Mouse (Mus musculus) midbrain, embryonic 13.5 days (tissue): ENCODE results near the gene Smg6. TPM values are rescaled to one million over a fixed set of nuclear protein-coding genes. Genes with fewer than 3 reads are reported as not detected.

Source experiments
- ATAC-seq: fragments of 200-750 bp; cut with Nextera tagmentation; 2 replicates; pipeline ENCODE4 v1.8.0; 2017; ENCODE audit warnings: mild to moderate bottlenecking, moderate TSS enrichment, moderate library complexity
- H3K27ac ChIP-seq: fragments of 300-500 bp; sonication (generic); 2 replicates; pipeline ENCODE4 v1.5.1; 2015; ENCODE audit warnings: inconsistent platforms, mild to moderate bottlenecking, moderate library complexity
- H3K27me3 ChIP-seq: fragments of 300-500 bp; sonication (generic); 2 replicates; pipeline ENCODE4 v1.6.1; 2015; ENCODE audit warnings: mild to moderate bottlenecking, inconsistent platforms
- H3K36me3 ChIP-seq: fragments of 300-500 bp; sonication (generic); 2 replicates; pipeline ENCODE4 v1.6.1; 2015; ENCODE audit warnings: mild to moderate bottlenecking, inconsistent platforms
- H3K4me1 ChIP-seq: fragments of 300-500 bp; sonication (generic); replicated peaks from 2 replicates; pipeline ENCODE4 v1.6.1; 2015; ENCODE audit warnings: inconsistent platforms
- H3K4me2 ChIP-seq: fragments of 300-500 bp; sonication (generic); replicated peaks from 2 replicates; pipeline ENCODE4 v1.6.1; 2015; ENCODE audit warnings: moderate library complexity, mild to moderate bottlenecking, inconsistent platforms
- H3K4me3 ChIP-seq: fragments of 300-500 bp; sonication (generic); replicated peaks from 2 replicates; pipeline ENCODE4 v1.5.1; 2015; ENCODE audit warnings: mild to moderate bottlenecking, inconsistent platforms
- H3K9ac ChIP-seq: fragments of 300-500 bp; sonication (generic); replicated peaks from 2 replicates; pipeline ENCODE4 v1.6.1; 2015; ENCODE audit warnings: mild to moderate bottlenecking, inconsistent platforms
- H3K9me3 ChIP-seq: fragments of 300-500 bp; sonication (generic); 2 replicates; pipeline ENCODE4 v1.6.1; 2016; ENCODE audit warnings: mild to moderate bottlenecking, inconsistent platforms
- WGBS: fragments of 180-500 bp; shearing (Covaris S2); methylation state at CpG from one replicate; pipeline ENCODE4 v1.1.7; 2015; 5-methylcytosine and 5-hydroxymethylcytosine counted together
- polyA plus RNA-seq: library from polyadenylated mRNA; unstranded; fragments of >200 nt; fragmentation: Nextera tagmentation; extraction: Ambion mirVana; gene quantifications from 2 replicates; pipeline ENCODE4 v1.2.1, GENCODE M21; 2015

The Smg6 gene
- polyA plus RNA-seq, 1 experiment from 2014 or later = 21.0 TPM

DNA sequence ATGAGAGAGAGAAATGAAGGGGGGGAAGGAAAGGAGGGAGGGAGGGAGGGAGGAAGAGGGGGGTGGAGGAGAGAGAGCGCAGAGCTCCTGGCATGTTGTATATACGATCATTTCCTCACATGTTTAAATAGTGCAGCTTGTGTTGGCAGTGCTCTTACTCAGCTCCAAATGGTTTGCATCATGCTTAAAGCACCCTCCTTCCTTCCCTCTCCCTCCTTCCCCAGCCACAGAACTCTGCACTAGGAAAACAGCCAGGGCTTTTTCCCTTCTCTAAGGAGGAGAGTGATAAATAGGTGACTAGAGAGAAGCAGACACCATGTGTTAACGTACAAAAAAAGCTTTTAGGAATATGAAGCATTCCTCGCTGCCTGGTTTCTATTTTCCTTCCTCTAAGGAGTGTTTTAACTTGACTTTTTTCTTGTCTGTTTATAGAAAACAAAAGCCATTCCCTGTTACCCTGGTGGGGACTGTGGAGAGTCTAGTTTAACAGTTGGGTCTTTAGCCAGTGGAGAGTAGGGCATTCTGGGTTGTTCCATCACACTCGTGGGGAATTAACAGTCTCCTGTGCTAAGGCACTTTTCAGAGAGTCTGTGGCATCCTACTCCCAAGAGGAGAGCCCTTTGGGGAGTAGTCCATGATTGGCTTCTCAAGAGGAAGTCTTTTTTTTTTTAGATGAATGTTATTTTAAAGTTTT lies 128.7 kb downstream of the Smg6 start:
- H3K9me3 ChIP-seq = no peaks in the 10 kb centered on the region
- no peaks in the 10 kb centered on the region for H3K27me3 ChIP-seq
- no peak overlapping the region for H3K4me3 ChIP-seq
- ATAC-seq = no peak
- WGBS = 81% methylated on average over 5 of the region's 5 CpGs
- no peak overlapping the region for H3K4me2 ChIP-seq
- no peaks in the 10 kb centered on the region for H3K4me1 ChIP-seq
- H3K36me3 ChIP-seq = peaks cover 46% of the 10 kb centered on the region
- no peak overlapping the region for H3K9ac ChIP-seq
- H3K27ac ChIP-seq = no peak overlapping the region

DNA sequence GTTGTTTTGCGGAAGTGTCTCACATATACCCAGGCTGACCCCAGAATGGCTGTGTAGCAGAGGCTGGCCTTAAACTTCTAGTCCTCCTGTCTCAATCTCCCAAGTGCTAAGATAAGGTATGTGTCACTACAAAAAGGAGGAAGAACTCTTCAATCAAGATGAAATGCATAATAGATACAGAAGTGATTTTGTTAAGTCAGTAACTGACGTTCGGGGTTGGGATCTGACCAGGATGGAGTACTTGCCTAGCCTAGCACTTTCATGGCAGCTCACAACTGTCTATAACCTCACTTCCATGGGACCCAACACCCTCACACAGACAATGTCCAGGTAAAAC lies 129.2 kb downstream of the Smg6 start:
- Histone ChIP-seq H3K9ac (no peak overlapping the region), H3K9me3 (no peaks in the 10 kb centered on the region), H3K36me3 (peaks cover 46% of the 10 kb centered on the region), H3K27ac (no peak overlapping the region), H3K27me3 (no peaks in the 10 kb centered on the region), H3K4me2 (no peak overlapping the region), H3K4me1 (no peaks in the 10 kb centered on the region), H3K4me3 (no peak overlapping the region)
- ATAC-seq = no peak
- WGBS = 93% methylated on average over 3 of the region's 3 CpGs

DNA sequence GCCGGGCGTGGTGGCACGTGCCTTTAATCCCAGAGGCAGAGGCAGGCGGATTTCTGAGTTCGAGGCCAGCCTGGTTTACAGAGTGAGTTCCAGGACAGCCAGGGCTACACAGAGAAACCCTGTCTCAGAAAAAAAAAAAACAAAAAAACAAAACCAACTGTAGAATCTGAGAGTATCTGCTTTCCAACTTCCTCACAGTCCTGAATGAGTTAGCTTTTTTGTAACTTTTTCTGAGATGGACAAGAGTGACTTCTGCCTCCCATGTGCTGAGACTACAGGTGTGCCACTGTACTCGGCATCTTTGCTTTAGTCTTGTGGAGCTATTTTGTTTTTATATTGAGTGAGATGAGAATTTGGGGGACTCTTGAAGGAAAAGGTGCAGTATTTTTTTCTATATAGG lies 137.0 kb downstream of the Smg6 start:
- H3K36me3 ChIP-seq = 0 out of 2 replicates have a peak, but pooled peaks cover 13% of the 10 kb centered on the region
- no peak overlapping the region for H3K4me3 ChIP-seq
- no peaks in the 10 kb centered on the region for H3K9me3 ChIP-seq
- H3K4me2 ChIP-seq = no peak overlapping the region
- H3K27me3 ChIP-seq = no peaks in the 10 kb centered on the region
- 92% methylated on average over 6 of the region's 6 CpGs for WGBS
- no peak for ATAC-seq
- no peak overlapping the region for H3K9ac ChIP-seq
- H3K27ac ChIP-seq = no peak overlapping the region
- no peaks in the 10 kb centered on the region for H3K4me1 ChIP-seq

DNA sequence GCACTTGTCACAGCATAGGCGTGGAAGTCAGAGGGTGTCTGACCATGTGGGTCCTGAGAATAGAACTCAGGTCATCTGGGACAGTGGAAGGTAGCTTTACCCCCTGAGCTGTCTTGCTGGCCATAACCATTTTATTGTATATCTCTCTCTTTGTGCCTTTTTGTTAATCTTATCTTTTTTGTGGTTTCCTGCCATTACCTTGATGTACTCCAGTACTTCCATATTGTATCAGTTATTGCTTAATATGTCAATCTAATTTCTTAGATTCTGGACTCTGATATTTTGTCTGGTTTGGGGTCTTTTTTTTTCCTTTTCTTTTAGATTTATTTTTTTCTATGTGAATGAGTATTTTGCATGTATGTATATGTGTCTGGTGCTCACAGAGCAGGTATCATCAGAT lies 138.6 kb downstream of the Smg6 start:
- no peak overlapping the region for H3K4me3 ChIP-seq
- H3K9ac ChIP-seq = no peak overlapping the region
- ATAC-seq = no peak
- H3K4me2 ChIP-seq = no peak overlapping the region
- H3K27ac ChIP-seq = no peak overlapping the region
- H3K4me1 ChIP-seq = no peaks in the 10 kb centered on the region
- H3K36me3 ChIP-seq = 0 out of 2 replicates have a peak, but pooled peaks cover 5% of the 10 kb centered on the region
- 97% methylated on average over 1 of the region's 1 CpGs for WGBS
- no peaks in the 10 kb centered on the region for H3K9me3 ChIP-seq
- H3K27me3 ChIP-seq = no peaks in the 10 kb centered on the region

DNA sequence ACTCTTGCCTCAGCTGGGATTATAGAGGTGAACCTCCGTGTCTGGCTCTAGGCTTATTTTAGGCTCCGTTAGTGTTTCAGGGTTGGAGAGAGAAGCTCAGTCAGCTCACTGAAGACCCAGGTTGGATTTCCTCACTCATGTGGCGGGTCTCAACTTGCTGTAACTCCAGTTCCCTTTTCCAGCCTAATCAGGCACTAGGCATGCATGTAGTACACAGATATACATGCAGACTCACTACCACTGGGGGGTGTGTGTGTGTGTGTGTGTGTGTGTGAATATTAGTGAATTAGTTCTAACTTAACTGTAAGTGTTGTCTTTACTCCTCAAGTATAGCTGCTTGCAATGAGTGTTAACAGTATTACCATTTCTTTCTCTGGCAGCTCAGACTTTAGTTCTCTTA lies 145.7 kb downstream of the Smg6 start:
- H3K4me1 ChIP-seq = no peaks in the 10 kb centered on the region
- no peak overlapping the region for H3K4me2 ChIP-seq
- no peak overlapping the region for H3K4me3 ChIP-seq
- H3K27ac ChIP-seq = no peak overlapping the region
- no peaks in the 10 kb centered on the region for H3K36me3 ChIP-seq
- no peak for ATAC-seq
- 89% methylated on average over 3 of the region's 3 CpGs for WGBS
- no peaks in the 10 kb centered on the region for H3K9me3 ChIP-seq
- H3K9ac ChIP-seq = no peak overlapping the region
- H3K27me3 ChIP-seq = no peaks in the 10 kb centered on the region

DNA sequence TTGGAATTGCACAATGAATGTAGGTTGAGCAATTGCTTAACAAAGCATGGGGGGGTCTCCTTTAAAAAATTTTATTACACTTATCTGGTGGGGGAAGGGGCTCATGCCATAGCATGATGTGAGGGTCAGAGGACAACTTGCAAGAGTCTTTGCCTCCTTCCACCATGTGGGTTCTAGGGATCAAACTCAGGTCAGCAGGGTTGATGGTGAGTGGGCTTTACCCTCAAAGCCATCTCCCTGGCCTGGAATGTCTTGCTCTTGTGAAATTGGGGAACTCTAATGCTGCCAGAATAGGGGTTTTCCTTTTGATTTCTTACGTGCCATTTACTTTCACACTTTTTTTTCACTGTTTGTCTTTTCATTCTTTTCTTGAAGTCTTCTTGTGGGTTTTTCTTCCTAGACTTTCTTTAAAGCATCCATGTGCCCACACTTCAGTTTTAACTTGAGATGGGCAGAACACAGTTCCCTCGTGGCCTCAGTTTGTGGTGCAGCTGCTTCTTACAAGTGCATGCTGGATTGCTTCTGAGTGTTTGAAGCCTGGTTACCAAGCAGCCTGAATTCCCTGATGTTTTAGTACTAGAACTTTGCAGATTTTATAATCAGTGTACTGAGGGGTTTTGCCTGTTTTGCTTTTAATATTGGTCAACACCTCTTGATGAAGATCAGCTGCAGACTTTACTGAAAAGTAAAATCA lies 147.5 kb downstream of the Smg6 start:
- no peaks in the 10 kb centered on the region for H3K36me3 ChIP-seq
- H3K9ac ChIP-seq = no peak overlapping the region
- H3K27ac ChIP-seq = no peak overlapping the region
- H3K4me3 ChIP-seq = no peak overlapping the region
- no peaks in the 10 kb centered on the region for H3K9me3 ChIP-seq
- no peaks in the 10 kb centered on the region for H3K4me1 ChIP-seq
- 78% methylated on average over 2 of the region's 2 CpGs for WGBS
- no peak overlapping the region for H3K4me2 ChIP-seq
- no peak for ATAC-seq
- H3K27me3 ChIP-seq = no peaks in the 10 kb centered on the region

DNA sequence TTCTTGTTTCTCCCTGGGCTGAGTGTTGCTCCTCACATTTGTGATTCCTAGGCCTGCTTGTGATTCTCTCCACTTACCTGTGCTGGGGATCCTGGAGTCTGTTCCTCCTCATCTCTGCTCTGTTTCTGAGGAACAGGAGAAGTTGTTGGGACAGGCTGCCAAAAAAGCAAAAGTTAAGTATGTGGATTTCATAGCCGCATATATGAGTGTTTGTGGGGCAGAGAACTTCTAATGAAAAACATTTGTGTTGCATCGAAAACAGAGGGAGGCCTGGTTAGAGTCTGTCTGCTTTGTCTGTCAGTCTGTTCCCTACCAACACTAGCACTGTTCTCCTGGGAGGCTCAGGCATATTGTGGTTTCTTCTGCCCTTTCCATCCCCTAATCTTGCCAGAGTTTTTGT lies 148.1 kb downstream of the Smg6 start:
- no peak for ATAC-seq
- H3K27me3 ChIP-seq = no peaks in the 10 kb centered on the region
- no peak overlapping the region for H3K27ac ChIP-seq
- H3K4me2 ChIP-seq = no peak overlapping the region
- no peaks in the 10 kb centered on the region for H3K4me1 ChIP-seq
- H3K9ac ChIP-seq = no peak overlapping the region
- H3K36me3 ChIP-seq = peaks cover 1% of the 10 kb centered on the region; the same call in 1 of the 2 replicates
- WGBS = 92% methylated on average over 2 of the region's 2 CpGs
- no peaks in the 10 kb centered on the region for H3K9me3 ChIP-seq
- H3K4me3 ChIP-seq = no peak overlapping the region

DNA sequence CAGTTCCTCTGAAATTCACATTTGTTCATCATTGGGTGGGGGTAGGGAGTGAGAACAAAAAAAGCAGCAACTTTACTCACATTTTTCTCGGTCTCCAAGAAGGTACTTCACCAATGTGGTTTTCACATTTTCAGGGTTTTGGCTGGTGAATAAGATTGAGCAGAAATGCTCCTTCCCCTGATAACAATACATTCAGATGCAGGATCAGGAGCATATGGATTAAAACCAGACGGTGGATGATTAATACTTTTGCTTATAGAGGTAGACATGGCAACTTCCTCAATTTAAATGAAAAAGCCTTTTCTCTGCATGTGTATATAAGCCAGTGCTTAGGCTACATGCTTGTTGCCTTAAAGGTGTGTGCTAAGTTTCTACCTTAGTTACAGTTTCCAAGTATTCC lies 148.9 kb downstream of the Smg6 start:
- no peak overlapping the region for H3K9ac ChIP-seq
- no peak overlapping the region for H3K4me3 ChIP-seq
- H3K27ac ChIP-seq = no peak overlapping the region
- WGBS = 72% methylated on average over 2 of the region's 2 CpGs
- peaks cover 7% of the 10 kb centered on the region; the same call in 1 of the 2 replicates for H3K36me3 ChIP-seq
- H3K4me2 ChIP-seq = no peak overlapping the region
- no peaks in the 10 kb centered on the region for H3K4me1 ChIP-seq
- H3K27me3 ChIP-seq = no peaks in the 10 kb centered on the region
- ATAC-seq = no peak
- H3K9me3 ChIP-seq = no peaks in the 10 kb centered on the region

DNA sequence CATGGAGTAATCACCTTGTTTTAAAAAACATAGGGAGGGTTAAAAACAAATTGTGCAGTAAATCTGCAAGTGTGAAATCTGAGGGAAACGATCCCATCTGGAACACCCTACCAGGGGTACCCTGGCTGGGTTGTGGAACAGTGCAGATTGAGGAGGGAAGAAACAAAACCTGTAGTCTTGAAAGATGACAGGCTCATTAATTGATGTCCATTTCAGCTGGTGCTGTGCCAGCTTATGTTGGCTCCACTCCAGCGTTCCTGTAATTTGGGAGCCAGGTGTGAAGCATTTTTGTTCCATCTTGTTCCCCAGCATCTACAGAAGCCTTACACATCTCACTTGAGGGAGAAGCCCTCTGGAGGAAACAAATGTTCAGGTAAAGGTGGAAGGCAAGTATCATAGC lies 153.0 kb downstream of the Smg6 start:
- Histone ChIP-seq H3K4me2 (no peak overlapping the region), H3K9ac (no peak overlapping the region), H3K4me1 (no peaks in the 10 kb centered on the region), H3K27me3 (no peaks in the 10 kb centered on the region), H3K9me3 (no peaks in the 10 kb centered on the region), H3K27ac (no peak overlapping the region), H3K4me3 (no peak overlapping the region), H3K36me3 (peaks cover 16% of the 10 kb centered on the region)
- ATAC-seq = no peak
- 91% methylated on average over 2 of the region's 2 CpGs for WGBS

DNA sequence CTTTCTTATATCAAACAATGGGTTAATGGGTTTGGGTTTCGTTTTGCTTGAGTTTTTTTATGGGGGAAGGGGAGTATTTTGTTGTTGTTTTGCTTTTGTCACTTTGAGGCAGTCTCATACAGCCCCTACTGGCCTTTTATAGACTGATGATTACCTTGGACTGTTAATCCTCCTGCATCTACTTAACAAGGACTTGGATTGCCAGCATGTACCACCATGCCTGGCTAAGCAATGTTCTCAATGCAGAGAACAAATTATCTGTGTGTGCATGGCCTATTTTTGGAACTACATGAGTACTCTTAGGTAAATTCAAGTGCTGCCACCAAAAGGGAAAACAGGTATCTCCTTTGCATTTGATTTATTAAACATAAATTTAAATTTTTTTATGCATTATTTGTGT lies 157.4 kb downstream of the Smg6 start:
- H3K4me1 ChIP-seq = no peaks in the 10 kb centered on the region
- no peak overlapping the region for H3K4me2 ChIP-seq
- no peak overlapping the region for H3K9ac ChIP-seq
- ATAC-seq = no peak
- no peak overlapping the region for H3K27ac ChIP-seq
- H3K4me3 ChIP-seq = no peak overlapping the region
- no peaks in the 10 kb centered on the region for H3K9me3 ChIP-seq
- 74% methylated on average over 1 of the region's 1 CpGs for WGBS
- no peaks in the 10 kb centered on the region for H3K27me3 ChIP-seq
- H3K36me3 ChIP-seq = peaks cover 19% of the 10 kb centered on the region

DNA sequence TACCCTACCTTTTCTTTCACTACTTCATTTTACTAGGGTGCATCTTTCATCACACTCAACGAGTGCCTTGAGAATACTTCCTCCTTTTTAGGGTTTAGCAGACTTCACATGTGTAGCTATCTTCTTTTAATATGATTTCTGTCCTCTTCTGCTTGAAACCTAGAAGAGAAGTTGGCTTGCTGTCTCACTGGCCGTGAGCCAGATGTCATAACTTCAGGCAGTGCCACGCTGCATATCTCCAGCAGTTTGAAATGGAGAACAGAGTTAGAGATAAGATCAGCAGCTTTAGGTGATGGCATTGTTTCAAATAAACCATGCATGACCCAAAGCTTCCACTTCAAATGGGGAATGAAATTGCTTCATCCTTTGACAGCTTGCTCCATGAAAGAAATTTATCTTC lies 166.5 kb downstream of the Smg6 start:
- H3K9me3 ChIP-seq = no peaks in the 10 kb centered on the region
- H3K27ac ChIP-seq = no peak overlapping the region
- H3K4me2 ChIP-seq = no peak overlapping the region
- H3K36me3 ChIP-seq = no peaks in the 10 kb centered on the region
- 86% methylated on average over 3 of the region's 3 CpGs for WGBS
- H3K9ac ChIP-seq = no peak overlapping the region
- no peaks in the 10 kb centered on the region for H3K27me3 ChIP-seq
- no peak overlapping the region for H3K4me3 ChIP-seq
- ATAC-seq = no peak
- no peaks in the 10 kb centered on the region for H3K4me1 ChIP-seq

DNA sequence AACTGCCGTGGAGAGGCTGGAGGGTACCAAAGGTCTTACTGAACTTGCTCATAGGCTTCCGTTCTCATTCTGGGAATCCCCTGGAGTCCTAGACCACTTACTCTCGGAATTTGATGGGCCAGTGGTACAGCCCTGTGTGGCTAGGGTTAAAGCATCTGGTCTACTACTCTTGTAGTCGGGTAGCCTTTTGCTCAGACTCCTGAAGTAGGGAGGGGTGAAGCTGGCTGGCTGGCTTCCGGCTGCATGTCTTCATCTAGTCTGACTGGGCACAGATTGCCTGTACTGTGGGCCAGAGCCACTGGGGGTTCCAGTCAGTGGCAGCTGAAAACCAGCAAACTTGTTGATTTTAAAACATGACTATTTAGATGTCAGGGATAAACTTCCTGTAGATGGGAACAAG lies 167.0 kb downstream of the Smg6 start:
- no peak overlapping the region for H3K4me2 ChIP-seq
- no peak overlapping the region for H3K27ac ChIP-seq
- no peak for ATAC-seq

DNA sequence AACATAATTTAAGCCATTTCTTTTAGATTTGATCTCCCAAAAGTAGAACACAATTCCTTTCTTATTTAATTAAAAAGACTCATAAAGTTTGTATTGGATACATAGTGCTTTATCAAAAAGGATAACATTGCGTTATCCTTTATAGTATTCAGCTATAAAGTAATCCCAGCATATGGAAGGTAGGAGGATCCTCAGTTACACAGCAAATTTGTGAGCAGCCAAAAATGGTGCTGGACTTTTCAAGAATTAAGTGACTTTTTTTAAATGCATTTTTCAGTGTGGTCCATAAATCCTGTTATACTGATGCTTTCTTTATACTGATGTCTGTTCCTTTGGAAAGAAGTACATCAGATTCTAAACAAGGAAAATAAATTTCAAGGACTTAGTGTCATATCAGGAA lies 169.1 kb downstream of the Smg6 start:
- Histone ChIP-seq H3K36me3 (peaks cover 5% of the 10 kb centered on the region; the same call in 1 of the 2 replicates), H3K4me3 (no peak overlapping the region), H3K27ac (no peak overlapping the region), H3K9ac (no peak overlapping the region), H3K9me3 (no peaks in the 10 kb centered on the region), H3K4me1 (no peaks in the 10 kb centered on the region), H3K4me2 (no peak overlapping the region), H3K27me3 (no peaks in the 10 kb centered on the region)
- no peak for ATAC-seq
- WGBS = 95% methylated on average over 1 of the region's 1 CpGs

More for the DNA sequence above, 167.0 kb downstream of the Smg6 start:
- 68% methylated on average over 5 of the region's 5 CpGs for WGBS
- H3K9me3 ChIP-seq = no peaks in the 10 kb centered on the region
- H3K36me3 ChIP-seq = peaks cover 2% of the 10 kb centered on the region; the same call in 1 of the 2 replicates
- no peak overlapping the region for H3K4me3 ChIP-seq
- no peak overlapping the region for H3K9ac ChIP-seq
- no peaks in the 10 kb centered on the region for H3K4me1 ChIP-seq
- H3K27me3 ChIP-seq = no peaks in the 10 kb centered on the region
